Mouse (Mus musculus) heart, embryonic 16.5 days (tissue): ENCODE measurements at regions not wholly inside any gene's neighbourhood (a gene's known extent, or its start where the extent isn't known, plus 50 kb on each side); places are given as distances from the start of the nearest gene placed in this dataset.

Source experiments
- ATAC-seq: fragments of 200-750 bp; cut with Nextera tagmentation; replicated peaks from 2 replicates; pipeline ENCODE4 v1.8.0; 2017; ENCODE audit warnings: moderate number of reproducible peaks; ENCODE audit not compliant: insufficient read depth, low FRiP score; ENCODE audit errors: extremely low read depth
- H3K27ac ChIP-seq: fragments of 300-500 bp; sonication (generic); 2 replicates; pipeline ENCODE4 v1.5.1; 2014; ENCODE audit warnings: mild to moderate bottlenecking, low read length, control low read depth, moderate library complexity
- H3K27me3 ChIP-seq: fragments of 300-500 bp; sonication (generic); 2 replicates; pipeline ENCODE4 v1.6.1; 2014; ENCODE audit warnings: low read length, mixed read lengths; ENCODE audit not compliant: control insufficient read depth, insufficient read depth
- H3K36me3 ChIP-seq: fragments of 300-500 bp; sonication (generic); 2 replicates; pipeline ENCODE4 v1.6.1; 2014; ENCODE audit not compliant: control insufficient read depth, insufficient read depth
- H3K4me1 ChIP-seq: fragments of 300-500 bp; sonication (generic); 2 replicates; pipeline ENCODE4 v1.6.1; 2014; ENCODE audit warnings: low read length, mixed read lengths; ENCODE audit not compliant: control insufficient read depth, insufficient read depth
- H3K4me2 ChIP-seq: fragments of 300-500 bp; sonication (generic); 2 replicates; pipeline ENCODE4 v1.6.1; 2014; ENCODE audit warnings: low read depth, mild to moderate bottlenecking, control low read depth, low read length
- H3K4me3 ChIP-seq: fragments of 300-500 bp; sonication (generic); 2 replicates; pipeline ENCODE4 v1.5.1; 2014; ENCODE audit warnings: mild to moderate bottlenecking, control low read depth, low read length
- H3K9ac ChIP-seq: fragments of 300-500 bp; sonication (generic); 2 replicates; pipeline ENCODE4 v1.6.1; 2014; ENCODE audit warnings: low read length, control low read depth
- H3K9me3 ChIP-seq: fragments of 300-500 bp; sonication (generic); replicated peaks from 2 replicates; pipeline ENCODE4 v1.6.1; 2016; ENCODE audit warnings: low read length; ENCODE audit not compliant: control insufficient read depth
- WGBS: fragments of 180-500 bp; shearing (Covaris S2); extraction: QIAGEN DNeasy Blood & Tissue Kit; methylation state at CpG from one replicate; pipeline ENCODE4 v1.1.7; 2014; 5-methylcytosine and 5-hydroxymethylcytosine counted together

DNA sequence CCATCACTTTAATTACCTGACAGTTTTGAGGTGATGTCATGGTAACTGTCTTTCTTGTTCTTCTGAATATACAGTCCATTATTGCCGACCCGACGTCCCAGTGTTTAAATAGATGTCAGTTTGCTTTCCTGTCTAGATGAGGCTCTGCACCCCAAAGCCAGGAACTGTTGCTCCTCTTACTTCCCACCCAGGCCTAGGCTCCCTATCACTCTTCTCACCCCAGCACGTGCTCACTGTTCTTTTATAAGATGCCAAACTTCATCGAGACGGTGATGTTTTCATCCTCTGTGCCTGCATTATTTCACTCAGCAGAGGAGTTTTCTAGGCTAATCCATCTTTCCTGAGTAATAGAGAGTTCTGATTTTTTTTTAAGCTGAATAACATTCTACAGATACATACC, 156.5 kb downstream of the Adra2a start:
- H3K9me3 ChIP-seq: no peaks in the 10 kb centered on the region
- H3K27ac ChIP-seq: no peak overlapping the region
- H3K4me2 ChIP-seq: no peak overlapping the region
- no peak for ATAC-seq
- no peak overlapping the region for H3K9ac ChIP-seq
- H3K4me3 ChIP-seq: no peak overlapping the region
- no peaks in the 10 kb centered on the region for H3K4me1 ChIP-seq
- no peaks in the 10 kb centered on the region for H3K36me3 ChIP-seq
- WGBS: 65% methylated on average over 6 of the region's 6 CpGs
- no peaks in the 10 kb centered on the region for H3K27me3 ChIP-seq

DNA sequence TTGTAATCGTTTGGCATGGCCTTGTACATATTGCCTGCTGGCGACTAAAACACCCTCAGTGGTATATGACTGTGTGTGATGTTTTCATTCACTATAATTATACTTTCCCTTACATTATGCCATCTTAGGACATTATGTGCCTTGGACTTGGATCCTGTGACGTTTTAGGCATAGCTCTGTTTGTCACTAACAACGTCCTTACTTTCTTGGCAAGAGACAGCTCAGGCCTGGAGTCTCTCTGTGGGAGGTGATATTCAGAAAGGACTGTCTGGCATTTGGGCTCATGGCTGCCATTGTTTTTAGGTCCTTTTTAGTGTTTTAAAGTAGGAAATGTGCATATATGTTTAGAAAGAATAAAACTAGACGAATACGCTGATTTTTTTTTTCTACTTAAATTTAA, 158.5 kb downstream of the Adra2a start:
- no peak overlapping the region for H3K9ac ChIP-seq
- ATAC-seq: no peak
- H3K27ac ChIP-seq: no peak overlapping the region
- H3K4me2 ChIP-seq: no peak overlapping the region
- WGBS: 73% methylated on average over 6 of the region's 6 CpGs
- no peaks in the 10 kb centered on the region for H3K9me3 ChIP-seq
- no peaks in the 10 kb centered on the region for H3K36me3 ChIP-seq
- no peaks in the 10 kb centered on the region for H3K4me1 ChIP-seq
- H3K27me3 ChIP-seq: no peaks in the 10 kb centered on the region
- H3K4me3 ChIP-seq: no peak overlapping the region

- 66% methylated on average over 6 of the region's 6 CpGs for WGBS
- no peaks in the 10 kb centered on the region for H3K27me3 ChIP-seq
- H3K9me3 ChIP-seq: no peaks in the 10 kb centered on the region
- H3K4me2 ChIP-seq: no peak overlapping the region
- H3K4me3 ChIP-seq: no peak overlapping the region
- no peak overlapping the region for H3K27ac ChIP-seq
- H3K4me1 ChIP-seq: no peaks in the 10 kb centered on the region
- no peaks in the 10 kb centered on the region for H3K36me3 ChIP-seq
- ATAC-seq: no peak
- H3K9ac ChIP-seq: no peak overlapping the region
These were observed 162.9 kb downstream of the Adra2a start for GRCm38 (mm10) chr19:54206819-54207218.

DNA sequence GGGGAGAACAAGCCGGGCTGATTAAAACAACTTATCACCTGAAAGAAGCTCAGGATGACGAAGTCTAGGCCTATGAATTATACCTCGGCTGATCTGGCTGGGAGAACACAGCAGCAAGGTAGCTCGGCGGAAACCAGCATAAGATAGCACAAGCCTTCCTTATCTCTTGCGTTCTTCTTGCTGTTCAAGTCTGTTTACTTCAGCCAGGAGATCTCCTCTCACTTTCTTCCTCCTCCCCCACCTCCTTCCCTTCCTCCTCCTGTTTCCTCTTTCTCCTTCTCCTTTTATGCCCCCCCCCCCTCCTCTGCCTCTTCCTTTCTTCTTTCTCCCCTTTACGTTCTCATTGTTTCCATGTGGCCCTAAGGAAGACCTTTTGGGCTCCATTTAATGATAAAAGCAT, 168.2 kb downstream of the Adra2a start:
- Histone ChIP-seq H3K27me3 (no peaks in the 10 kb centered on the region), H3K4me3 (no peak overlapping the region), H3K9ac (no peak overlapping the region), H3K36me3 (no peaks in the 10 kb centered on the region), H3K9me3 (no peaks in the 10 kb centered on the region), H3K4me1 (no peaks in the 10 kb centered on the region), H3K27ac (no peak overlapping the region), H3K4me2 (no peak overlapping the region)
- ATAC-seq: no peak
- 44% methylated on average over 7 of the region's 7 CpGs for WGBS

- Histone ChIP-seq H3K4me1 (no peaks in the 10 kb centered on the region), H3K36me3 (no peaks in the 10 kb centered on the region), H3K9me3 (no peaks in the 10 kb centered on the region), H3K4me3 (no peak overlapping the region), H3K27me3 (no peaks in the 10 kb centered on the region), H3K9ac (no peak overlapping the region), H3K27ac (no peak overlapping the region), H3K4me2 (no peak overlapping the region)
- 73% methylated on average over 6 of the region's 6 CpGs for WGBS
- no peak for ATAC-seq
These were observed 200.2 kb downstream of the Adra2a start for GRCm38 (mm10) chr19:54244176-54244575.

DNA sequence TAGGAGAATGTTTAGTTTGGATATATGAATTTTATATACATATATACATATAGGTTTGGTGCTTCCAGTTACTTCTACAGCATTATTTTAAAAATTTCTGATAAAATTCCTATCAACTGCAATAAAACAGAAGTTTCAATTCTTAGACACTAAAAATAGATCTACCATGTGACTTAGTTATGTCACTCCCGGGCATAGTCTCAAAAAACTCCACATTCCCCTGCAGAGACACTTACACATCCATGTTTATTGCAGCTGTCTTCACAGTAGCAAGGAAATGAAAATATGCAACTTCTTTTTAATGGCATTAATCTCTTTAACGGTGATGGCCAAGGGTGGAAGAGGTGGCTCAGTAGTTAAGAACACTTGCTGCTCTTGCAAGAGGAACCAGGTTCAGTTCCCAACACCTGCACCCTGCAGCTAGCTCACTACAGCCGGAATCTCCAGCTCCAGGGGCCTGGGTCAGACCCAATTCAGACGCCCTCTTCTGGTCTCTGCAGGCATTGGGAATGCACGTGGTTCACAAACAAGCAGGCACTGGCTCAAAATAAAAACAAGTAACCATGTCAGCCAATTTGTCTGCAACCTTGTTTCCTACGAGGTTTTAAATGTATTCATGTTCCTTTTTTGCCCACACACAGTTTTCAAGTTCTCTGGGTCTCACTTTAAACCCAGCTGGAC, 204.4 kb downstream of the Adra2a start:
- H3K9me3 ChIP-seq: no peaks in the 10 kb centered on the region
- H3K4me2 ChIP-seq: no peak overlapping the region
- H3K4me3 ChIP-seq: no peak overlapping the region
- ATAC-seq: no peak
- H3K36me3 ChIP-seq: no peaks in the 10 kb centered on the region
- WGBS: 23% methylated on average over 6 of the region's 6 CpGs
- H3K27ac ChIP-seq: no peak overlapping the region
- H3K27me3 ChIP-seq: no peaks in the 10 kb centered on the region
- H3K4me1 ChIP-seq: no peaks in the 10 kb centered on the region
- no peak overlapping the region for H3K9ac ChIP-seq

DNA sequence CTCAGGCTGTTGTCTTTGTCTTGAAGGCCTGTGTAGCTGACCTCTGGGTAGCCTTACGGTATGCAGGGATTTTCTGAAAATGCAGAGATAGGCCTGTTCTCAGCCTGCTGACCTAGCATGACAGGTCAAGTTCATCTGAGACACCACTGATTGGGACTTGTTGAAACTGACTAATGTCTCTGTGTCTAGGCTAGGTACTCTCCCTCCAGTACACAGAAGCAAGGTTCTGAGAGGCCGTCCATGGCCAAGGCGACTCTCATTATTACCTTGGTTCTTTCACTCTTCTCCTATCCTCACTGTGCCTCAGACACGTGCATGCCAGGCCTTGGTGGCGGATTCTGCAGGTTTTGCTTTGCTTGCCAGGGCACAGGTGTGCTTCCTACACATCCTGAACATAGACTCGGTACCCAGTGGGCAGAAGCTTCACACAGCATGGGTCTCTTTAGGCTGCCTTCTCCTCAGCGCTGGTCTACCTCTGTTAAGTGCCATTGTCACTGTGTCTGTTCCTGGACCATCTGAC, 208.3 kb downstream of the Adra2a start:
- Histone ChIP-seq H3K9ac (no peak overlapping the region), H3K36me3 (no peaks in the 10 kb centered on the region), H3K27ac (no peak overlapping the region), H3K9me3 (no peaks in the 10 kb centered on the region), H3K4me2 (no peak overlapping the region), H3K4me1 (no peaks in the 10 kb centered on the region), H3K4me3 (no peak overlapping the region), H3K27me3 (no peaks in the 10 kb centered on the region)
- ATAC-seq: no peak
- 83% methylated on average over 7 of the region's 7 CpGs for WGBS

GRCm38 (mm10) chr19:54257889-54258288, 213.9 kb downstream of the Adra2a start:
- ATAC-seq: no peak
- WGBS: 79% methylated on average over 3 of the region's 3 CpGs
- H3K4me2 ChIP-seq: no peak overlapping the region
- no peak overlapping the region for H3K9ac ChIP-seq
- H3K36me3 ChIP-seq: no peaks in the 10 kb centered on the region
- no peaks in the 10 kb centered on the region for H3K9me3 ChIP-seq
- H3K4me1 ChIP-seq: no peaks in the 10 kb centered on the region
- no peak overlapping the region for H3K4me3 ChIP-seq
- H3K27ac ChIP-seq: no peak overlapping the region
- no peaks in the 10 kb centered on the region for H3K27me3 ChIP-seq

GRCm38 (mm10) chr19:54259175-54259574, 215.2 kb downstream of the Adra2a start:
- Histone ChIP-seq H3K4me3 (no peak overlapping the region), H3K27me3 (no peaks in the 10 kb centered on the region), H3K4me2 (no peak overlapping the region), H3K9ac (no peak overlapping the region), H3K27ac (no peak overlapping the region), H3K4me1 (no peaks in the 10 kb centered on the region), H3K36me3 (no peaks in the 10 kb centered on the region), H3K9me3 (no peaks in the 10 kb centered on the region)
- no peak for ATAC-seq
- WGBS: 11% methylated on average over 7 of the region's 7 CpGs
